Mouse (Mus musculus) cerebellum, postnatal 25 days (tissue): ENCODE measurements around the gene Chmp2a.
"Not testable (repeated sequence)": the region's sequence is repeated elsewhere in the genome, so short reads cannot be mapped to it uniquely, and the experiment has no call there.

Source experiments
- DNase-seq, 2 experiments: peaks; one replicate each; pipeline ENCODE4 v3.0.0; 2021; ENCODE audit warnings: mixed read lengths in 2 of 2

Chmp2a gene

GRCm38 (mm10) chr7:13034148-13034977 is at the start of gene Chmp2a:
TSS of gene Chmp2a (minus strand) at chr7:13034807.
- DNase-seq, result peak; percentile 99

- no peak for DNase-seq
Measured at GRCm38 (mm10) chr7:13072293-13072692, 37.7 kb upstream of the Chmp2a start.

- not testable (repeated sequence) for DNase-seq
Measured at GRCm38 (mm10) chr7:13063399-13063798, 28.8 kb upstream of the Chmp2a start.

GRCm38 (mm10) chr7:13059536-13059935 is 24.9 kb upstream of the Chmp2a start:
- no peak for DNase-seq

GRCm38 (mm10) chr7:13056913-13057700 is 22.5 kb upstream of the Chmp2a start:
- DNase-seq, result no peak

- peak; percentile 95 to 97 for DNase-seq
Measured at GRCm38 (mm10) chr7:13054287-13055010, 19.8 kb upstream of the Chmp2a start, which contains the start of gene Mzf1. TSS of gene Mzf1 (minus strand) at chr7:13054764.

- no peak for DNase-seq
Measured at GRCm38 (mm10) chr7:13053961-13054286, 19.3 kb upstream of the Chmp2a start.

GRCm38 (mm10) chr7:13053501-13053900 is 18.9 kb upstream of the Chmp2a start:
- DNase-seq, result peak in 1 of 2 experiments; percentile 1

GRCm38 (mm10) chr7:13053001-13053400 is 18.4 kb upstream of the Chmp2a start:
- peak in 1 of 2 experiments; percentile 3 for DNase-seq

- peak in 1 of 2 experiments; percentile 74 for DNase-seq
Measured at GRCm38 (mm10) chr7:13046084-13046483, 11.5 kb upstream of the Chmp2a start.

- DNase-seq, result no peak
Measured at GRCm38 (mm10) chr7:13044254-13044625, 9.6 kb upstream of the Chmp2a start.

GRCm38 (mm10) chr7:13043445-13044253 is 9.0 kb upstream of the Chmp2a start:
- DNase-seq, result peak; percentile 89

GRCm38 (mm10) chr7:13043120-13043444 is 8.5 kb upstream of the Chmp2a start:
- DNase-seq, result peak; percentile 84

- DNase-seq, result peak in 1 of 2 experiments; percentile 9
Measured at GRCm38 (mm10) chr7:13042511-13042910, 7.9 kb upstream of the Chmp2a start.

- DNase-seq, result no peak
Measured at GRCm38 (mm10) chr7:13041256-13041655, 6.6 kb upstream of the Chmp2a start.

- no peak for DNase-seq
Measured at GRCm38 (mm10) chr7:13039181-13039580, 4.6 kb upstream of the Chmp2a start.

GRCm38 (mm10) chr7:13038621-13039169 is 4.1 kb upstream of the Chmp2a start:
- peak; percentile 35 to 38 for DNase-seq

GRCm38 (mm10) chr7:13037901-13038555 is 3.4 kb upstream of the Chmp2a start, which contains the start of gene Ube2m:
TSS of gene Ube2m (minus strand) at chr7:13038275.
- peak; percentile 100 for DNase-seq

GRCm38 (mm10) chr7:13037366-13037765 is 2.8 kb upstream of the Chmp2a start:
- no peak for DNase-seq

GRCm38 (mm10) chr7:13036806-13037205 is 2.2 kb upstream of the Chmp2a start:
- DNase-seq, result no peak

- peak in 1 of 2 experiments; percentile 65 for DNase-seq
Measured at GRCm38 (mm10) chr7:13035211-13035855, 726 bp upstream of the Chmp2a start.
